Mouse (Mus musculus) cerebellum, adult (tissue): ENCODE data around the gene Gbf1.

Experiments
- ATAC-seq: cut with Nextera tagmentation; 2 replicates; pipeline ENCODE4 v1.9.2; 2017; ENCODE audit warnings: mild to moderate bottlenecking, moderate library complexity, mixed read lengths; ENCODE audit not compliant: insufficient number of reproducible peaks, low FRiP score, low TSS enrichment

The Gbf1 gene

DNA sequence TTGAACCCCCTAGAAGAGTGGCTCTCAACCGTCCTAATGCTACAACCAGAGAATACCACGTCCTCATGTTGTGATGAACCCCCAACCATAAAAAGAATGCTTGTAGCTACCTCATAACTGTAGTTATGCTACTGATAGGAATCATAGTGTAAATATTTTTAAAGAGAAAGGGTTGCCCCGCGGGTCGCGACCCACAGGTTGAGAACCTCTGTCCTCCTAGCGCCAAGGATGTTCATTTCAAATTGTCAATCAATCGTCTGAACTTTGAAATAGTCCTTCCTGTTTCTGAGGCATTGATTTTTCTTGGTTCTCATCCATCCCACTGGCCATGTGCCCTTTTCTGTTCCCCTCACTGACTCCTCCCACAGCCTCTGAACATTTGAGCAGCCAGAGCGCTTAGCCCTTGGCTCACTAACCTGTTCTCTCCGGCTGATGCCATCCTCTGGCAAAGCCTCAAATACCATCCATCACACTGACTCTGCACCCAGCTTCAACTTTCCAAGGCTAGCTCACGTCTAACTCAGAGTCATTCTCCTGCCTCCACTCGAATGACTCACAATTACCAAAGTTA is 138.3 kb downstream of the Gbf1 start:
- ATAC-seq, result no peak

DNA sequence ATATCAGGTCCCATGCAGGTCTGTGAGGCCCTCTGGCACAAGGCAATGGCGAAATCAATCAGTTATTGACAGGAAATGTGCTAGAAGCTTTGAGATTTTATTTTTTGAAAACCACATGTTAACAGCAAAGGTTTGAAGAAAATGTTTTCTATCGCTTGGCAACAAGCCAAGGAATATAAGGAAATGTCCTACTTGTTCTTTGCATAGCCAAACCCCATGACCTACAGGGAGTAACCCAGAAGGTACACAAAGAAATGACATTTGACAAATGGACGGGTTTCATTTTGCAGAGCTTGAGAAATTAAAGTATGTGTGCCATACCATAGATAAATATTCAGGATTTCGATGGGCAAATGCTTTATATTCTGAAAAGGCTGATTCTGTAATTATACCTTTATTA is 144.6 kb downstream of the Gbf1 start:
- no peak for ATAC-seq

DNA sequence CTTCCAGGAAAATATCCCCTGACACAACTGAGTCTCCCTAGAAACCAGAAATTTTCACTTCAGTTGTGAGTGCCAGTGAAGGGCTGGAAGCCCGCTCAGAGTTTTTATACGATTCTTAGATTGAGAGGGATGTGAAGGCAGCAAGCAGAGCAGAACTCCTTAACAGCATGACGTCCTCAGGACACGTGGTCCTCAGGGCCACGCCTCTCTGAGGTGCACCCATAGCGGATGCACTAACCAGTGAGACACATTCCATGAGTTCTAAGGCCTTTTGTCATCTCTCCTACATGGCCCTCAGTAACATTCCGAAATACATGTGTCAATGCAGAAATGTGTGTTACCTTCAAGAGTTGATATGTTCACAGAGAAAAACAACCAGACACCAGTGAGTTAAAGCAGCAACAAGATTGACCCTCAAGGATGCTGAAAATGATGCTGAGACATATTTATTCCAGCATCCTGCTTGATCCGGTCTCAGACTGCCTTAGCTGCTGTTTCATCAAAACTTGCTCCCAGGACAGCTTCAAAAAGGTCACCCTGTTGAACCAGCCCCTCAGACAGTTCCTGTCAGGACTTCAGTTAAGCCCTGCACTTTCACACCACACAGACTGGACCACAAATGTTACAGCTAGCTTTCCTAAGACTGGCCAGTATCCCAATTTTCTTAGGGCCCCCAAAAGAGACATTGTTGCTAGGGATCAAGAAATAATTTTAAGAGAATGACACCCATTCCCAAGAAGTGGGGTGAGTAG is 148.2 kb downstream of the Gbf1 start:
- no peak for ATAC-seq

DNA sequence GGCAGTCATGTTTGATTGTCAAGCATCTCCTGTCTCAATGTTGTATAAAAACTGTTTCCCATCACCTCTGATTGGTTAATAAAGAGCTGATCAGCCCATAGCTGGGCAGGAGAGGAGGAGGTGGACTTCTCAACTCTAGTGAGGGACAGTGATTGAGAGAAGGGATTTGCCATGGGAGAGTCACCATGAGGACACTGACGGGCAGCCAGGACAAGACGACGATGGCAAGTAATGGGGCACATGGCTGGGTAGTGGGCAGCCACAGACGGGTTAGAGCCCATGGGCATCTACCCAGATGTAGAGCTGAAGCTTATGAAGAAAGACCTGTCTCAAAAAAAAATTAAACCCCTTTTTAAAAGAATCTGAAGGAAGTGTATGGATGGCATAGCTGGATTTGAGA is 150.2 kb downstream of the Gbf1 start:
- ATAC-seq, result no peak

DNA sequence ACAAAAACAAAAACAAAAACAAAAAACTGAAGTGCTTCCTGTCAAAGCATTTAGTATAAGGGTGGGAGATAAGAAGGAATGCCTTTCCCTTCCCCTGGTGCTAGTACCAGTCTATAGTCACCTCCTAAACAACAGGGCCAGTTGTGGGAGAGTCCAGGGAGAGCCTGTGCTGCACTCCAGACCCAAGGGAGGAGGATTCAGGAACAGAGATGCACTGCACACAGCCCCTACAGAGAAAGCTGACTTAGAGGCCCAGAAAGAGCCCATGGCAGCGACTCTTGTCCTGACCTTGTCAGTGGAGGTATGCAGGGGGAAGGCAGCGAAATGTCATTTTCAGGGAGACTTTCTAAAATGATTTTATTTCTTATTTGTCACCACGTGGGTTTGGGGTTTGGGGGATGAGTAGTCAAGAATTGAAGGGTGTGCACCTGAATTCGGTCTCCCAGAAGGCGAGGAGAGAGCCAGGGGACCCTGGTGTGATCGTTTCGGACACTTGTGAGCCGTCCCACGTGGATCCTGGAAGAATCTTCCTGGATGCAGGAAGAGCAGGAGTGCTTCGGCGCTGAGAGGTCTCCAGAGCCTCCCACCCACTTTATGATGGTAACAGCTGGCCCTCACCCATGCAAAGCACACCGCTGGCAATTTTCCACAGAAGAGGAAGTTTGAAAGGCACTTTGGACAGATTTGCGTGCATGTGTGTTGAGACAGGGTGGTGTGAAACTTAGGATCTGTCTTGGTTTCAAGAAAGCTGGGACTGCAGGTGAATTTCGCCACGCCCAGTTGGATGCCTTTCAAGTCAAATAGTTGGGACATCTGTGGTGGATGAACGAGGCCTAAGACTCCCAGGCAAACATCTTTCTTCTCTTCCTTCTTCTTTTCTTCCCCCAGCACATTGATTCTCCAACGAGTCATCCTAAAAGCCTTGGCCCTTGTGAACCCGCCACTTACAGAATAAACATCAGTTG is 151.2 kb downstream of the Gbf1 start:
- ATAC-seq, result no peak

DNA sequence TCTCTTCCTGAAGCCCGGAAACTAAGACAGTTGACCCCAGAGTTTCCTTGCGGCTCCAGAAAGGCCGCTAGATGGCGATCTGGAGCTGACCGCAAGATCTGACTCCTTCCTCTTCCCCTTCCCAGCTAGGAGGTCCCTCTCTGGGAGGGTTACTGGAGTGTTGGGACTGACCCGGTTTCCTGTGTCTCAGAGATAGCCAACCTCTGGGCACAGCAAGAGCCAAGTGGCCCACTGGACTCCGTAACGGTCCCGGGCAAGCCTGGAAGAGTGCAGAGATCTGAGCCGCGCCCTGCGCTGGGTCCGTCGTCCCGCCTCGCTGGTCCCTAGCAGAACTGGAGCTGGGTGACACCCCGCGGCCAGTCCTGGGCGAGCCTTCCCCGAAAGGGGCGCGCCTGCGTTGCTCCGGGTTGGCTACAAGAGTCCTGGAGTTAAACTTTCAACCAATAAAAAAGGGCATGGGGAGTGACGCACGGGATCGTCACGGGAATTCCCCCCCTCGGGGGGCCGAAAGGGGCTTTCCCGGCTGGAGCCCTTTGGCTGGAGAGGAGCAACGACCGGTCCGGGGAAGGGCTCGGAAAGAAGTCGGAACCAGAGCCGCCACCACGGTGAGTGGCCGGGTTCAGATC is 152.0 kb downstream of the Gbf1 start, which contains the start of gene Nfkb2:
Gene Nfkb2 (plus strand): TSS at position 105 of the 626 bp plus-strand sequence.
- peak; percentile 37; the same call in 1 of the 2 replicates for ATAC-seq

DNA sequence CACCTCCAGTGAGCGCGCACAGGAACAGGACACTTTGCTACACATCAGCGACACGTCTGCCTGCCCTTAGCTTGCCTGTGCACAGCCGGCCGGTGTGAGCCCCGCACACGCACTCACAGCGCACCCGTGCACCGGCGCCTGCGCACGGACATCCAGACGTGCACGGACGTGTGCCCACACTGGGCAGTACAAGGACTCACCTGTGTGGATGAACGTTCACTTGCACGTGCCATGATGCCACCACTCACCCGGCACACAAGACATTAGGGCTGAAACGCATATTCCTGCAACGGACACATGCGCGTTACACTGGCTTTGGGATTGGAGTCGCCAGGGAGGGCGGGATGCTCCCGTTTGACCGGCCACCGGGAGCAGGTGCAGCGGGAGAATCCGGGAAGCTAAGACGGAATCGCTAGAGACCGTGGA is 152.6 kb downstream of the Gbf1 start:
- no peak for ATAC-seq

DNA sequence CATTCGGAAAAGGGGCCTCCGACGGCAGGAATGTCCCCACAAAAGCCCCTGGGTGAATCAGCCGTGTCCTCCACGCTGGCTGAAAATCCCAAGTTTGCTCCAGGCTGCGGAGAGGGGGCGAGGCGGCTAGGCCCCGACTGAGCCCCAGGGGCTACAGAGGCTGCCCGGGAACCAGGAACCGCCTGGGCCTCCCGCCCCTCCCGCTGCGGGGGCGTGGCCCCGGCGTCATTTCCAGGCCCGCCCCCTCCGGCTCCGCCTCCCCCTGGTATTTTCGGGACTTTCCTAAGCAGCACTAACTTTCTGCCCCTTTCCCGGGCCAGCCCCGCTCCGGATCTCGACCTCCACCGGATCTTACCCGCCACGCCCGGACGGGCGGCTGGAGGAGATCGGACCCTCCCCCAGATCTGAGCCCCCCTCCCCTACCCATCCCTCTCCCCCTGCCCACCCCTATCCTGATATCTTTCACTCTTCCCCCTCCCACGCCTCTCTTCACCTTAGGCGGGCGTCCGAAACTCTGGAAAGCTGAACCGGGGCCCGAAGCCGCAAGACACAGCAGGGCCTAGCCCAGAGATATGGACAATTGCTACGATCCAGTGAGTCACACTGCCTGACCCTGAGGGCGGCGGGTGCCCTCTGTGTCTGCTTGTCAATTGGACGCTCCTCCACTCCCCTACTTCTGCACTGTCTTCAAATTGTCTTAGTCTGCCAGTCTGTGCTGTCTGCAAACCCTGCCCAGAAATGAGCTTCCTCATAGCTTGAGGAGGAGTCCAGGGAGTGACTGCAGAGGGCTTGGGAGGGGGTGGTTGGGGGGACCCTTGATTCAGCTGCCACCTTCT is 153.3 kb downstream of the Gbf1 start:
- no peak for ATAC-seq

DNA sequence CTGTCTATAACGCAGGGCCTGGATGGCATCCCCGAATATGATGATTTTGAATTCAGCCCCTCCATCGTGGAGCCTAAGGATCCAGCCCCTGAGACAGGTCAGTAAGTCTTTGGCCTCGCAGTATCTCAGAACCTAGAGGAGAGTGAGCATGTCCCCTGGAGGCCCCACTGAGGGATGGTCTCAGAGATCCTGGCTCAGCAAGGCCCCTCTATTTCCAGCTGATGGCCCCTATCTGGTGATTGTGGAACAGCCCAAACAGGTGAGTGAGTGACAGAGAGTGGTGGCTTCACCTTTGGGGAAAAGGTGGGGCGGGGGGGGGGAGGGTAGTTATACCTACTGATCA is 153.9 kb downstream of the Gbf1 start:
- ATAC-seq, result no peak

DNA sequence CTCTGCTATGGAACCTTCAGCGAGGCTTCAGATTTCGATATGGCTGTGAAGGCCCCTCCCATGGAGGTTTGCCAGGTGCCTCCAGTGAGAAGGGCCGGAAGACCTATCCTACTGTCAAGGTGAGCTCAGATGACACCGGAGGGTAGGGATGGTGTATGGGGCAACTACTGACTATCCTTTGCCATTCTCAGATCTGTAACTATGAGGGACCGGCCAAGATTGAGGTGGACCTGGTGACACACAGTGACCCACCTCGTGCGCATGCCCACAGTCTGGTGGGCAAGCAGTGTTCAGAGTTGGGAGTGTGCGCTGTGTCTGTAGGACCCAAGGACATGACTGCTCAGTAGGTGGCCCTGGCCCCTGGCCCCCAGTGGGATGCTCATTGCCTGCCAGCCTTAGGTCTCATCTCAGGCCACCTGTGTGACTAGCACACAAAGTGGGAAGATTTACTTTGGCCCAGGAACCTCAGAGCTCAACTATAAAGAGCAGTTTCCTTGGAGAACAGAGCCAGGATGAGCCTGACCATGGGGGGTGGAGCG is 154.5 kb downstream of the Gbf1 start:
- no peak for ATAC-seq

DNA sequence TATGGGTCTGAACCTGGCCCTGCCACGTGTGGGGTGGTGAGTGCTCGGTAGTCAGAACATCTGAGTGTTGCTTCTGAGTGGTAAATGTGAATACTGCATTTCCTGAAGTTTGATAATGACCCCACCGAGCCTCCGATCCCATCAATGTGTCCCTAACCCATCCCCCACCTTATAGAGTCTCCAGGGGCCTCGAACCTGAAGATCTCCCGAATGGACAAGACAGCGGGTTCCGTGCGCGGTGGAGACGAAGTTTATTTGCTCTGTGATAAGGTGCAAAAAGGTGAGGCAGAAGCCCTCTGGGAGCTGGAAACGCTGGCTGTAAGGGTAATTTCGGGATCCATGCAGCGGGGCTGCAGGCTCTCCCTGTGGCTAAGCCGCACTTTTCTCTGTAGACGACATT is 155.5 kb downstream of the Gbf1 start:
- ATAC-seq, result no peak

DNA sequence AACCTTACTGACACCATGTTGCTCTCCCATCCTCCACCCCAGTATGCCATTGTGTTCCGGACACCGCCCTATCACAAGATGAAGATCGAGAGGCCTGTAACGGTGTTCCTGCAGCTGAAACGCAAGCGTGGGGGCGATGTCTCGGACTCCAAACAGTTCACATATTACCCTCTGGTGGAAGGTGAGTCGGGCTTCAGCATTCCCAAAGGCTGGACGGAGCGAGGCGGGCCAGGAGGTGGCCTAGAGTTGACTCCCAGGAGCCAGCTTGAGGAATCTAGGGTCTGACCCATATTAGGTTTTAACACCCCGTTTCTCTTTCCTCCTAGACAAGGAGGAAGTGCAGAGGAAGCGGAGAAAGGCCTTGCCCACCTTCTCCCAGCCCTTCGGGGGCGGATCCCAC is 156.0 kb downstream of the Gbf1 start:
- no peak for ATAC-seq

DNA sequence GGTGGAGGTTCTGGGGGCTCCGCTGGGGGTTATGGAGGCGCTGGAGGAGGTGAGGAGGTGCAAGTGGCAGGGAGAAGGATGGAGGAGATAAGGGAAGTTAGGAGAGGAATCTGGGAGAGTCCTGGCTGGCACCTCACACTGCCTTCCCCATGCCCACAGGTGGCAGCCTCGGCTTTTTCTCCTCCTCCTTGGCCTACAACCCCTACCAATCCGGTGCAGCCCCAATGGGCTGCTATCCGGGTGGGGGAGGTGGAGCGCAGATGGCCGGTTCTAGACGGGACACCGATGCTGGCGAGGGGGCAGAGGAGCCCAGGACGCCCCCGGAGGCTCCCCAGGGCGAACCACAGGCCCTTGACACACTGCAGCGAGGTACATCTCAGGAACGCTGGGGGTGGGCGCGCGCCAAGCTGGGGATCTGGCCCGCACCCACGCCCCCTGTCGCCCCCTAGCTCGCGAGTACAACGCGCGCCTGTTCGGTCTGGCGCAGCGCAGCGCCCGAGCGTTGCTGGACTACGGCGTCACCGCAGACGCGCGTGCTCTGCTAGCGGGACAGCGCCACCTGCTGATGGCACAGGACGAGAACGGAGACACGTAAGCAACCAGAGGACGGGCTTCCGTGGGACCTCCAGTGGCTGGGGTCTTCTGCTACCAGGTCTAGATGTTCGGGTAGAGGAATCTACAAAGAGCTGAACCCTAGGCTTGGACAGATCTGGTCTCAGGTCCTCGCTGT is 156.6 kb downstream of the Gbf1 start:
- peak; percentile 60; the same call in 1 of the 2 replicates for ATAC-seq

DNA sequence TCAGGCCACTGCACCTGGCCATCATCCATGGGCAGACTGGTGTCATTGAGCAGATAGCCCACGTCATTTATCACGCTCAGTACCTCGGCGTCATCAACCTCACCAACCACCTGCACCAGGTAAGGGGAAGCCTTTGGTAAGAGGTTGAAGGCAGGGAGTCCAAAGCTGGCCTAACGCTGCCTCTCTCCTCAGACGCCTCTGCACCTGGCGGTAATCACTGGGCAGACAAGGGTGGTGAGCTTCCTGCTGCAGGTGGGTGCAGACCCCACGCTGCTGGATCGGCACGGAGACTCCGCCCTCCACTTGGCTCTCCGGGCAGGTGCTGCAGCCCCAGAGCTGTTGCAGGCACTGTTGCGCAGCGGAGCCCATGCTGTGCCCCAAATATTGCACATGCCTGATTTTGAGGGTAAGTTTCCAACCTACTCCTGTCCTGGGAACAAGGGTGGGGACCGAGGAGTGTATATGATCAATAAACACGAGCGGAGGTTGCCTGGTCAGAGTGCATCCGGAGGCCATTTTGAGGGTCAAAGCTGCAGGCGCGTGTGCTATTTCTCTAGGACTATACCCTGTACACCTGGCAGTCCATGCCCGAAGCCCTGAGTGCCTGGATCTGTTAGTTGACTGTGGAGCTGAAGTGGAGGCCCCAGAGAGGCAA is 157.5 kb downstream of the Gbf1 start:
- ATAC-seq, result no peak

DNA sequence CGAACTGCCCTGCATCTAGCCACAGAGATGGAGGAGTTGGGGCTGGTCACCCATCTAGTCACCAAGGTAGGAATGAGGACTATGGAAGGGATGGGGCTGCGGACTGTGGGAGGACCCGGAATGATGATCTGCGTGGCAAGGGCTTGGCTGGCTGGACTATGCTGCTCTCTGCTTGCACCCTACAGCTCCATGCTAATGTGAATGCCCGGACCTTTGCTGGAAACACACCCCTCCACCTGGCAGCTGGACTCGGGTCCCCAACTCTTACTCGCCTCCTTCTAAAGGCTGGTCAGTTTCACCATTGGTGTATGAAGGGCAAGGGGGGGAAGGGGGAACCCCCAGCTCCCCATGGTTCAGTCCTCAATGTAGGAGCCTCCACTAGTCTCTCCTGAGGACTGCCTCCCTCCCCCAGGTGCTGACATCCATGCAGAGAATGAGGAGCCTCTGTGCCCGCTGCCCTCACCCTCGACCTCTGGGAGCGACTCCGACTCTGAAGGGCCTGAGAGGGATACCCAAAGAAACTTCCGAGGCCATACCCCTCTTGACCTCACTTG is 158.1 kb downstream of the Gbf1 start:
- no peak for ATAC-seq

DNA sequence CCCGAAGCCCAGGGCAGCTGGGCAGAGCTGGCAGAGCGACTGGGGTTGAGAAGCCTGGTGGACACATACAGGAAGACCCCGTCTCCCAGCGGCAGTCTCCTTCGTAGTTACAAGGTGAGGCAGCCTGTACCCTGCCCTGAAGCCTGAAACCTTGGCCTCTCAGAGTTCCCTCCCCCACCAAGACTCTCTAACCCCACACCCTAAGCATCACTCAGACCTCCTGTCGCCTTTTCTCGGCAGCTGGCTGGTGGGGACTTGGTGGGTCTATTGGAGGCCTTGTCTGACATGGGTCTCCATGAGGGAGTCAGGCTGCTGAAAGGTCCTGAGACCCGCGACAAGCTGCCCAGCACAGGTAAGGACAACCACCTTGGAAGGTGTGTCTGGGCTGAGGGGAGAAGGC is 159.0 kb downstream of the Gbf1 start:
- ATAC-seq, result no peak

DNA sequence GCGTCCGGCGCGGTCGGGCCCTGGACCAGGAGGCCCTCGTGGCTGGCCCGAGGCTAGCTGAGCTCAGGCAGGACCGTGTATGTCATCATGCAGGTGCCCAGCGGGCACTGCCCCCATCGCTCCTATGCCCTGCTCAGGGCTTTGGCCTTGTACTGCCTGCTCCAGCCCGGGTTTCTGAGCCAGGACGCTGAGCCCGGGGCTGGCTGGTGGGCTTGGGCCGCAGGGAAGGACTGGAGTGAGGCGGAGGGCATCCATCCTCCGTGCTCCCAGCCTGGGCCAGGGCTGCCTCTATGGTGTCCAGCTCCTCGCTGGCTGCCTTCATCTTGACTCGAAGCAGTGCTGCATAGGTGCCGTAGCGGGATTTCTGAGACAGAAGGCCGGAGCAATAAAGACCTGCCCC is 160.3 kb downstream of the Gbf1 start:
- ATAC-seq, result no peak

DNA sequence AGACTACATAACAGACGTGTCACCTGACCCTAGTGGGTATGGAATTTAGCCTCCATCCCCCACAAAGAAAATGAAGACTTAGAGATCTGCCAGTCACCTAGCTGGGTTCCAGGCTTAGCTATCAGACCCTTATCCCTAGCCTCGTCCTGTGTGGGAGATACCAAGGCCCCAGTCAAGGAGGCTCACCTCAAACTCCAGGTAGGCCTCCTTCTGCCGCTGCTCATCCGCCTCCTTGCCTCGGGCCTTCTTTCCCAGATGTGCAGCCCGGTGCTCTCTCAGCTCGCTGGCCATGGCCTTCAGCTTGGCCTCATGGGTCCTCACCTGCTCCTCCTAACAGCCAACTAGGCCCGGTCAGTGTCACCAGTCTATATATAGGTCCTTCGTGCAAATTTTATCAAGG is 160.8 kb downstream of the Gbf1 start:
- no peak for ATAC-seq
